Mouse (Mus musculus) CH12.LX (cell line): ENCODE results near the gene Asb10.
"Not testable (repeated sequence)": the region's sequence is repeated elsewhere in the genome, so short reads cannot be mapped to it uniquely, and the experiment has no call there.

Experiments
- BHLHE40 ChIP-seq: IDR thresholded peaks from 2 replicates; pipeline ENCODE4 v1.6.1; 2011; ENCODE audit warnings: mild to moderate bottlenecking, low read depth, low read length, improper control_type of control experiment
- EP300 ChIP-seq: IDR thresholded peaks from 2 replicates; pipeline ENCODE4 v1.6.1; 2011; ENCODE audit warnings: low read length, improper control_type of control experiment

GRCm38 (mm10) chr5:24555335-24555734, 14.6 kb upstream of the Asb10 start:
- TF ChIP-seq EP300, BHLHE40: not testable (repeated sequence)
